Mouse (Mus musculus) liver, embryonic 14.5 days (tissue): Measurements from ENCODE around the gene 2200002J24Rik. TPM values are rescaled to one million over a fixed set of nuclear protein-coding genes. Genes with fewer than 3 reads are reported as not detected.
"Not testable (repeated sequence)": the region's sequence is repeated elsewhere in the genome, so short reads cannot be mapped to it uniquely, and the experiment has no call there.

ENCODE experiments used
- ATAC-seq: fragments of 200-750 bp; cut with Nextera tagmentation; 2 replicates; pipeline ENCODE4 v1.8.0; 2017; ENCODE audit warnings: moderate number of reproducible peaks, mild to moderate bottlenecking, moderate library complexity; ENCODE audit not compliant: insufficient read depth
- DNase-seq, 3 experiments: peaks; one replicate each; pipeline ENCODE4 v3.0.0-alpha.2; 2012 to 2013; ENCODE audit warnings: low read depth in 3 of 3, low spot score in 3 of 3
- H3K27ac ChIP-seq: fragments of 300-500 bp; sonication (generic); 2 replicates; pipeline ENCODE4 v1.5.1; 2014; ENCODE audit warnings: moderate library complexity, mild to moderate bottlenecking, control low read depth, inconsistent platforms
- H3K27me3 ChIP-seq: fragments of 300-500 bp; sonication (generic); 2 replicates; pipeline ENCODE4 v1.6.1; 2014; ENCODE audit warnings: mild to moderate bottlenecking, low read length, moderate library complexity; ENCODE audit not compliant: control insufficient read depth, insufficient read depth
- H3K36me3 ChIP-seq: fragments of 300-500 bp; sonication (generic); replicated peaks from 2 replicates; pipeline ENCODE4 v1.6.1; 2014; ENCODE audit warnings: low read depth; ENCODE audit not compliant: control insufficient read depth, insufficient read depth
- H3K4me1 ChIP-seq, 2 experiments: fragments of 200-500 bp in 1 of 2; fragments of 300-500 bp in 1 of 2; sonication (generic) in 1 of 2; replicated peaks; 2 replicates each; pipeline ENCODE4 v1.6.1; 2012 to 2014; ENCODE audit warnings: antibody characterized with exemption in 1 of 2, inconsistent platforms in 1 of 2, low read length in 1 of 2; ENCODE audit not compliant: control insufficient read depth in 2 of 2, insufficient read depth in 2 of 2
- H3K4me2 ChIP-seq: fragments of 300-500 bp; sonication (generic); 2 replicates; pipeline ENCODE4 v1.6.1; 2014; ENCODE audit warnings: low read depth, mild to moderate bottlenecking, control low read depth, moderate library complexity
- H3K4me3 ChIP-seq, 2 experiments: fragments of 200-500 bp in 1 of 2; fragments of 300-500 bp in 1 of 2; sonication (generic) in 1 of 2; 2 replicates each; pipeline ENCODE4 v1.5.1; 2012 to 2014; ENCODE audit warnings: low read depth in 2 of 2, low read length in 2 of 2, mild to moderate bottlenecking in 2 of 2, control low read depth in 1 of 2, inconsistent platforms in 1 of 2, moderate library complexity in 1 of 2; ENCODE audit not compliant: insufficient read depth in 1 of 2
- H3K9ac ChIP-seq: fragments of 300-500 bp; sonication (generic); replicated peaks from 2 replicates; pipeline ENCODE4 v1.6.1; 2014; ENCODE audit warnings: mild to moderate bottlenecking, control low read depth, moderate library complexity
- H3K9me3 ChIP-seq: fragments of 300-500 bp; sonication (generic); 2 replicates; pipeline ENCODE4 v1.6.1; 2016; ENCODE audit warnings: low read length, mixed read lengths; ENCODE audit not compliant: control insufficient read depth
- CTCF ChIP-seq: IDR thresholded peaks from 2 replicates; pipeline ENCODE4 v1.5.1; 2016; ENCODE audit warnings: antibody characterized with exemption, low read depth, control low read depth
- EP300 ChIP-seq: IDR thresholded peaks from 2 replicates; pipeline ENCODE4 v1.6.1; 2016; ENCODE audit warnings: antibody characterized with exemption, low read depth
- WGBS: fragments of 180-500 bp; shearing (Covaris S2); extraction: QIAGEN DNeasy Blood & Tissue Kit; methylation state at CpG from one replicate; pipeline ENCODE4 v1.1.7; 2014; ENCODE audit not compliant: insufficient replicate concordance; 5-methylcytosine and 5-hydroxymethylcytosine counted together
- polyA plus RNA-seq, 2 experiments: library from polyadenylated mRNA; depleted of rRNA in 1 of 2; stranded (reverse) in 1 of 2; unstranded in 1 of 2; fragments of >200 nt; fragmentation: Nextera tagmentation in 1 of 2; extraction: Ambion mirVana in 1 of 2; gene quantifications; 2 replicates each; pipeline versions ENCODE4 v1.2.1 to v1.2.3; 2012 to 2014

The 2200002J24Rik gene
- polyA plus RNA-seq, 2 experiments, result 0.32 to 2.0 TPM

GRCm38 (mm10) chr7:30736211-30736610 lies 37.5 kb downstream of the 2200002J24Rik start:
- no peak overlapping the region for H3K9ac ChIP-seq
- ATAC-seq, result no peak
- TF ChIP-seq CTCF (no peak; the same call in 1 of the 2 replicates), EP300 (no peak)
- H3K4me3 ChIP-seq, result no peak overlapping the region
- no peak for DNase-seq
- WGBS, result 65% methylated on average over 3 of the region's 3 CpGs
- H3K4me2 ChIP-seq, result no peak overlapping the region
- H3K36me3 ChIP-seq, result 0 out of 2 replicates have a peak, but pooled peaks cover 3% of the 10 kb centered on the region
- H3K4me1 ChIP-seq, result no peaks in the 10 kb centered on the region
- no peaks in the 10 kb centered on the region for H3K27me3 ChIP-seq
- H3K9me3 ChIP-seq, result no peaks in the 10 kb centered on the region
- no peak overlapping the region for H3K27ac ChIP-seq

- WGBS, result 48% methylated on average over 2 of the region's 2 CpGs
- ATAC-seq, result not testable (repeated sequence)
Measured at GRCm38 (mm10) chr7:30742570-30742969, 43.8 kb downstream of the 2200002J24Rik start.

DNA sequence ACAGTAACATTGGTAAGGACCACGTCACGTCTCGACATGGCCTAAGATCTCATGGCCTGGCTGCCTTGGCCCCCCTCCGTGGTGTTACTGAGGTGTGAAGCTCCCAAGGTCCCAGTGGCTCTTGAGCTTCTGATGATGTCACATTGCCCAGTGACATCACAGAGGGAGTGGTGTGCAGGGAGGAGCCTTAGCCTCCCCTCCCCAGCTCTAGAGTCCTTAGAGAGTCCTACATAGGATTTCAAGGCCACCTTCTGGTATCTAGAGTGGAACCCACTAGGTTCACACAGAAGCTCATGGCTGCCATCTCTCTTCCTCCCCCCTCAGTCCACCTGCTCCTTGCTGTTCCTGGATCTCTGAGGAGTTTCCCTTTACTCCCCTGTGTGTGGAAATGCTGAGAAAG lies 44.9 kb downstream of the 2200002J24Rik start, which contains the start of gene Gapdhs:
Gapdhs (minus strand) TSS at position 65 of the 400 bp plus-strand sequence.
- peak; percentile 15; the same call in 1 of the 2 replicates for ATAC-seq
- not testable (repeated sequence) for H3K4me1 ChIP-seq, H3K27me3 ChIP-seq, H3K27ac ChIP-seq, H3K9me3 ChIP-seq, H3K36me3 ChIP-seq, H3K9ac ChIP-seq, DNase-seq, H3K4me2 ChIP-seq, H3K4me3 ChIP-seq
- WGBS, result 65% methylated on average over 2 of the region's 4 CpGs

More at GRCm38 (mm10) chr7:30742570-30742969, 43.8 kb downstream of the 2200002J24Rik start:
- H3K27ac ChIP-seq, H3K9me3 ChIP-seq, H3K4me1 ChIP-seq, H3K4me2 ChIP-seq, H3K36me3 ChIP-seq, H3K27me3 ChIP-seq, H3K9ac ChIP-seq, H3K4me3 ChIP-seq, DNase-seq: not testable (repeated sequence)

GRCm38 (mm10) chr7:30744022-30744598 lies 45.4 kb downstream of the 2200002J24Rik start:
- no peak for TF ChIP-seq CTCF
- no peak for TF ChIP-seq EP300
- 32% methylated on average over 4 of the region's 4 CpGs for WGBS
- Histone ChIP-seq H3K9ac (no peak overlapping the region), H3K27ac (no peak overlapping the region), H3K36me3 (no peaks in the 10 kb centered on the region), H3K4me2 (no peak overlapping the region), H3K4me3 (no peak overlapping the region), H3K4me1 (no peaks in the 10 kb centered on the region; a peak in 1 of 4 replicates), H3K27me3 (no peaks in the 10 kb centered on the region), H3K9me3 (no peaks in the 10 kb centered on the region)
- ATAC-seq (no peak), DNase-seq (no peak)

DNA sequence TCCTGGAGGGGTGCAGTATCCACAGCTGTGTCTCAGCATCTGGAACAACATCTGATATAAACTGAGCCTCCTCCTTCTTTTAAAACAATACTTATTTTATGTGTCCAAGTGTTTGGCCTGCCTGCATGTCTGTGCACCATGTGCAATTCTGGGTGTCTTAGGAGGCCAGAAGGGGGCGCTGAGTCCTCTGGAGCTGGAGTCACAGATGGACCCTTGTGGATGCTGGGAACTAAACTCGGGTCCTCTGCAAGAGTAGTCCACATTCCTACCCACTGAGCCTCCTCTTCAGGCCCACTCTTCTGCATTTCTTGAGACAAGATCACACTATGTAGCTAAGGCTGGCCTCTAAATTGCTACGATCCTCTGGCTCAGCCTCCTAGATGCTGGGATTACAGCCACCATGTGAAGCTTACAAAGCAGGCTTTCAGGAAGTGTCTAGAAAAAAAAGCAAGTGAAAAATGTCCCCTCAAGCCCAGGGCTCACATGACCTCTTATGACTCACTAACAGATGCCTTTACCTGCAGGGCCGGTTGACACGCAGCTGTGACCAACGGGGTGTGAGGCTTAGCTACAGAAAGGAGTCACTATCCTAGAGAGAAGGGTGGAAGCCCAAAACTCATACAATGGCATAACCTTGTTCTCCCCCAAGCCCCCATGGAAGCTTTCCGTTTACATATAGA lies 48.9 kb downstream of the 2200002J24Rik start:
- no peaks in the 10 kb centered on the region; a peak in 1 of 4 replicates for H3K4me1 ChIP-seq
- H3K4me3 ChIP-seq, result no peak overlapping the region
- H3K9me3 ChIP-seq, result no peaks in the 10 kb centered on the region
- no peak overlapping the region for H3K9ac ChIP-seq
- no peak overlapping the region for H3K27ac ChIP-seq
- no peak for TF ChIP-seq EP300
- peak; percentile 52 for TF ChIP-seq CTCF
- no peak overlapping the region for H3K4me2 ChIP-seq
- no peaks in the 10 kb centered on the region for H3K27me3 ChIP-seq
- no peaks in the 10 kb centered on the region for H3K36me3 ChIP-seq
- no peak for ATAC-seq
- no peak for DNase-seq
- WGBS, result 71% methylated on average over 7 of the region's 7 CpGs

Other genes starting within 250 kb of the 2200002J24Rik start
Only the 30 nearest of the 32 such genes appear.
- 0.03 TPM in 2 replicates for gene Nphs1, start 240.6 kb upstream of the 2200002J24Rik start, polyA plus RNA-seq (2012; rRNA removed)
- gene Nphs1, start 240.6 kb upstream of the 2200002J24Rik start, polyA plus RNA-seq (2014; fragmentation: Nextera tagmentation; extraction: Ambion mirVana), result 0.08 and 0.19 TPM in 2 replicates
- 47.9 and 52.1 TPM in 2 replicates for gene Prodh2, start 205.3 kb upstream of the 2200002J24Rik start, polyA plus RNA-seq (2012; rRNA removed)
- 33.8 and 41.4 TPM in 2 replicates for gene Prodh2, start 205.3 kb upstream of the 2200002J24Rik start, polyA plus RNA-seq (2014; fragmentation: Nextera tagmentation; extraction: Ambion mirVana)
- gene Arhgap33, start 163.9 kb upstream of the 2200002J24Rik start, polyA plus RNA-seq (2012; rRNA removed), result 7.1 and 7.9 TPM in 2 replicates
- gene Arhgap33, start 163.9 kb upstream of the 2200002J24Rik start, polyA plus RNA-seq (2014; fragmentation: Nextera tagmentation; extraction: Ambion mirVana), result 1.3 and 2.0 TPM in 2 replicates
- 4.2 and 5.5 TPM in 2 replicates for gene Hspb6, start 146.7 kb upstream of the 2200002J24Rik start, polyA plus RNA-seq (2012; rRNA removed)
- gene Hspb6, start 146.7 kb upstream of the 2200002J24Rik start, polyA plus RNA-seq (2014; fragmentation: Nextera tagmentation; extraction: Ambion mirVana), result 3.0 and 3.6 TPM in 2 replicates
- 6.5 and 6.8 TPM in 2 replicates for gene Proser3, start 146.6 kb upstream of the 2200002J24Rik start, polyA plus RNA-seq (2012; rRNA removed)
- gene Proser3, start 146.6 kb upstream of the 2200002J24Rik start, polyA plus RNA-seq (2014; fragmentation: Nextera tagmentation; extraction: Ambion mirVana), result 1.3 and 2.8 TPM in 2 replicates
- gene Lin37, start 139.1 kb upstream of the 2200002J24Rik start, polyA plus RNA-seq (2012; rRNA removed), result 15.3 and 17.6 TPM in 2 replicates
- gene Lin37, start 139.1 kb upstream of the 2200002J24Rik start, polyA plus RNA-seq (2014; fragmentation: Nextera tagmentation; extraction: Ambion mirVana), result 21.2 and 22.0 TPM in 2 replicates
- gene U2af1l4, start 135.6 kb upstream of the 2200002J24Rik start, polyA plus RNA-seq (2012; rRNA removed), result 19.5 and 28.1 TPM in 2 replicates
- gene U2af1l4, start 135.6 kb upstream of the 2200002J24Rik start, polyA plus RNA-seq (2014; fragmentation: Nextera tagmentation; extraction: Ambion mirVana), result 40.7 and 44.0 TPM in 2 replicates
- 1.2 and 1.4 TPM in 2 replicates for gene Gm49396, start 135.6 kb upstream of the 2200002J24Rik start, polyA plus RNA-seq (2012; rRNA removed)
- gene Gm49396, start 135.6 kb upstream of the 2200002J24Rik start, polyA plus RNA-seq (2014; fragmentation: Nextera tagmentation; extraction: Ambion mirVana), result 0.71 and 0.99 TPM in 2 replicates
- 55.8 and 63.5 TPM in 2 replicates for gene Psenen, start 135.3 kb upstream of the 2200002J24Rik start, polyA plus RNA-seq (2012; rRNA removed)
- gene Psenen, start 135.3 kb upstream of the 2200002J24Rik start, polyA plus RNA-seq (2014; fragmentation: Nextera tagmentation; extraction: Ambion mirVana), result 59.1 and 64.6 TPM in 2 replicates
- gene Igflr1, start 133.5 kb upstream of the 2200002J24Rik start, polyA plus RNA-seq (2012; rRNA removed), result 1.5 and 1.8 TPM in 2 replicates
- gene Igflr1, start 133.5 kb upstream of the 2200002J24Rik start, polyA plus RNA-seq (2014; fragmentation: Nextera tagmentation; extraction: Ambion mirVana), result 0.53 and 1.2 TPM in 2 replicates
- gene Kmt2b, start 110.2 kb upstream of the 2200002J24Rik start, polyA plus RNA-seq (2012; rRNA removed), result 10.4 and 12.7 TPM in 2 replicates
- 3.4 and 4.2 TPM in 2 replicates for gene Kmt2b, start 110.2 kb upstream of the 2200002J24Rik start, polyA plus RNA-seq (2014; fragmentation: Nextera tagmentation; extraction: Ambion mirVana)
- 0.04 and 0.06 TPM in 2 replicates for gene Zbtb32, start 100.0 kb upstream of the 2200002J24Rik start, polyA plus RNA-seq (2012; rRNA removed)
- gene Zbtb32, start 100.0 kb upstream of the 2200002J24Rik start, polyA plus RNA-seq (2014; fragmentation: Nextera tagmentation; extraction: Ambion mirVana), result 0.20 TPM in 1 of 2 replicates, not detected in the other
- gene Upk1a, start 86.1 kb upstream of the 2200002J24Rik start, polyA plus RNA-seq (2012; rRNA removed), result 0.29 and 0.67 TPM in 2 replicates
- gene Upk1a, start 86.1 kb upstream of the 2200002J24Rik start, polyA plus RNA-seq (2014; fragmentation: Nextera tagmentation; extraction: Ambion mirVana), result not detected in 2 replicates
- 300 and 459 TPM in 2 replicates for gene Cox6b1, start 72.8 kb upstream of the 2200002J24Rik start, polyA plus RNA-seq (2012; rRNA removed)
- gene Cox6b1, start 72.8 kb upstream of the 2200002J24Rik start, polyA plus RNA-seq (2014; fragmentation: Nextera tagmentation; extraction: Ambion mirVana), result 647 and 655 TPM in 2 replicates
- gene Etv2, start 63.1 kb upstream of the 2200002J24Rik start, polyA plus RNA-seq (2012; rRNA removed), result not detected in 2 replicates
- gene Etv2, start 63.1 kb upstream of the 2200002J24Rik start, polyA plus RNA-seq (2014; fragmentation: Nextera tagmentation; extraction: Ambion mirVana), result not detected in 2 replicates
- 22.9 and 25.2 TPM in 2 replicates for gene Rbm42, start 48.6 kb upstream of the 2200002J24Rik start, polyA plus RNA-seq (2012; rRNA removed)
- gene Rbm42, start 48.6 kb upstream of the 2200002J24Rik start, polyA plus RNA-seq (2014; fragmentation: Nextera tagmentation; extraction: Ambion mirVana), result 34.5 and 40.4 TPM in 2 replicates
- gene Haus5, start 33.9 kb upstream of the 2200002J24Rik start, polyA plus RNA-seq (2012; rRNA removed), result 23.8 and 28.5 TPM in 2 replicates
- 28.7 and 29.1 TPM in 2 replicates for gene Haus5, start 33.9 kb upstream of the 2200002J24Rik start, polyA plus RNA-seq (2014; fragmentation: Nextera tagmentation; extraction: Ambion mirVana)
- not detected in 2 replicates for gene Pmis2, start 27.3 kb upstream of the 2200002J24Rik start, polyA plus RNA-seq (2012; rRNA removed)
- gene Pmis2, start 27.3 kb upstream of the 2200002J24Rik start, polyA plus RNA-seq (2014; fragmentation: Nextera tagmentation; extraction: Ambion mirVana), result not detected in 2 replicates
- 0.97 and 1.6 TPM in 2 replicates for gene Atp4a, start 13.3 kb downstream of the 2200002J24Rik start, polyA plus RNA-seq (2012; rRNA removed)
- gene Atp4a, start 13.3 kb downstream of the 2200002J24Rik start, polyA plus RNA-seq (2014; fragmentation: Nextera tagmentation; extraction: Ambion mirVana), result 0.43 and 2.1 TPM in 2 replicates
- gene Tmem147, start 30.6 kb downstream of the 2200002J24Rik start, polyA plus RNA-seq (2012; rRNA removed), result 63.3 and 64.4 TPM in 2 replicates
- 110 and 117 TPM in 2 replicates for gene Tmem147, start 30.6 kb downstream of the 2200002J24Rik start, polyA plus RNA-seq (2014; fragmentation: Nextera tagmentation; extraction: Ambion mirVana)
- not detected in 2 replicates for gene Gapdhs, start 44.8 kb downstream of the 2200002J24Rik start, polyA plus RNA-seq (2012; rRNA removed)
- gene Gapdhs, start 44.8 kb downstream of the 2200002J24Rik start, polyA plus RNA-seq (2014; fragmentation: Nextera tagmentation; extraction: Ambion mirVana), result not detected in 2 replicates
- gene Sbsn, start 52.5 kb downstream of the 2200002J24Rik start, polyA plus RNA-seq (2012; rRNA removed), result 0.12 and 0.37 TPM in 2 replicates
- gene Sbsn, start 52.5 kb downstream of the 2200002J24Rik start, polyA plus RNA-seq (2014; fragmentation: Nextera tagmentation; extraction: Ambion mirVana), result not detected in 2 replicates
- 0.23 and 0.26 TPM in 2 replicates for gene Dmkn, start 64.8 kb downstream of the 2200002J24Rik start, polyA plus RNA-seq (2012; rRNA removed)
- 0.20 TPM in 1 of 2 replicates, not detected in the other for gene Dmkn, start 64.8 kb downstream of the 2200002J24Rik start, polyA plus RNA-seq (2014; fragmentation: Nextera tagmentation; extraction: Ambion mirVana)
- not detected in 2 replicates for gene Krtdap, start 89.0 kb downstream of the 2200002J24Rik start, polyA plus RNA-seq (2012; rRNA removed)
- gene Krtdap, start 89.0 kb downstream of the 2200002J24Rik start, polyA plus RNA-seq (2014; fragmentation: Nextera tagmentation; extraction: Ambion mirVana), result not detected in 2 replicates
- gene Ffar2, start 124.8 kb downstream of the 2200002J24Rik start, polyA plus RNA-seq (2012; rRNA removed), result 0.36 and 0.41 TPM in 2 replicates
- 0.34 and 0.43 TPM in 2 replicates for gene Ffar2, start 124.8 kb downstream of the 2200002J24Rik start, polyA plus RNA-seq (2014; fragmentation: Nextera tagmentation; extraction: Ambion mirVana)
- not detected in 2 replicates for gene Ffar3, start 157.3 kb downstream of the 2200002J24Rik start, polyA plus RNA-seq (2012; rRNA removed)
- gene Ffar3, start 157.3 kb downstream of the 2200002J24Rik start, polyA plus RNA-seq (2014; fragmentation: Nextera tagmentation; extraction: Ambion mirVana), result not detected in 2 replicates
- 0.01 TPM in 1 of 2 replicates, not detected in the other for gene Ffar1, start 162.6 kb downstream of the 2200002J24Rik start, polyA plus RNA-seq (2012; rRNA removed)
- gene Ffar1, start 162.6 kb downstream of the 2200002J24Rik start, polyA plus RNA-seq (2014; fragmentation: Nextera tagmentation; extraction: Ambion mirVana), result not detected in 2 replicates
- 0.29 and 0.36 TPM in 2 replicates for gene Cd22, start 181.4 kb downstream of the 2200002J24Rik start, polyA plus RNA-seq (2012; rRNA removed)
- 0.24 and 0.62 TPM in 2 replicates for gene Cd22, start 181.4 kb downstream of the 2200002J24Rik start, polyA plus RNA-seq (2014; fragmentation: Nextera tagmentation; extraction: Ambion mirVana)
- 0.13 TPM in 2 replicates for gene Mag, start 215.9 kb downstream of the 2200002J24Rik start, polyA plus RNA-seq (2012; rRNA removed)
- gene Mag, start 215.9 kb downstream of the 2200002J24Rik start, polyA plus RNA-seq (2014; fragmentation: Nextera tagmentation; extraction: Ambion mirVana), result 0.11 TPM in 2 replicates
- not detected in 2 replicates for gene Hamp2, start 225.8 kb downstream of the 2200002J24Rik start, polyA plus RNA-seq (2012; rRNA removed)
- not detected in 2 replicates for gene Hamp2, start 225.8 kb downstream of the 2200002J24Rik start, polyA plus RNA-seq (2014; fragmentation: Nextera tagmentation; extraction: Ambion mirVana)